Mouse (Mus musculus) kidney, postnatal 0 days (tissue): ENCODE results near the gene Hnrnpc. TPM values are rescaled to one million over a fixed set of nuclear protein-coding genes. Genes with fewer than 3 reads are reported as not detected.
A peak's percentile ranks its signal among the peaks of the same experiment; 100 is the strongest.

Source experiments
- ATAC-seq: fragments of 200-750 bp; cut with Nextera tagmentation; replicated peaks from 2 replicates; pipeline ENCODE4 v1.8.0; 2017; ENCODE audit warnings: low read depth, moderate number of reproducible peaks, moderate TSS enrichment, moderate library complexity; ENCODE audit not compliant: low FRiP score
- DNase-seq: peaks from one replicate; pipeline ENCODE4 v3.0.0-alpha.2; 2016; ENCODE audit warnings: low spot score
- H3K27ac ChIP-seq: fragments of 300-500 bp; sonication (generic); 2 replicates; pipeline ENCODE4 v1.5.1; 2014; ENCODE audit warnings: mild to moderate bottlenecking
- H3K27me3 ChIP-seq: fragments of 300-500 bp; sonication (generic); 2 replicates; pipeline ENCODE4 v1.6.1; 2014; ENCODE audit warnings: low read length, mixed read lengths; ENCODE audit not compliant: insufficient read depth
- H3K36me3 ChIP-seq: fragments of 300-500 bp; sonication (generic); 2 replicates; pipeline ENCODE4 v1.6.1; 2014; ENCODE audit warnings: low read length, mixed read lengths; ENCODE audit not compliant: insufficient read depth
- H3K4me1 ChIP-seq: fragments of 300-500 bp; sonication (generic); replicated peaks from 2 replicates; pipeline ENCODE4 v1.6.1; 2014; ENCODE audit warnings: antibody characterized with exemption, low read length, mixed read lengths; ENCODE audit not compliant: insufficient read depth
- H3K4me2 ChIP-seq: fragments of 300-500 bp; sonication (generic); 2 replicates; pipeline ENCODE4 v1.6.1; 2014; ENCODE audit warnings: mild to moderate bottlenecking, low read length, moderate library complexity, mixed read lengths
- H3K4me3 ChIP-seq: fragments of 300-500 bp; sonication (generic); replicated peaks from 2 replicates; pipeline ENCODE4 v1.5.1; 2014; ENCODE audit warnings: low read depth, low read length
- H3K9ac ChIP-seq: fragments of 300-500 bp; sonication (generic); 2 replicates; pipeline ENCODE4 v1.6.1; 2014; ENCODE audit warnings: low read depth, low read length
- H3K9me3 ChIP-seq: fragments of 300-500 bp; sonication (generic); replicated peaks from 2 replicates; pipeline ENCODE4 v1.6.1; 2016; ENCODE audit warnings: low read length, inconsistent platforms, mixed read lengths
- CTCF ChIP-seq: IDR thresholded peaks from 2 replicates; pipeline ENCODE4 v1.5.1; 2016; ENCODE audit warnings: antibody characterized with exemption, low read depth, mild to moderate bottlenecking, moderate library complexity
- WGBS: fragments of 180-500 bp; shearing (Covaris S2); extraction: QIAGEN DNeasy Blood & Tissue Kit; methylation state at CpG from one replicate; pipeline ENCODE4 v1.1.7; 2014; 5-methylcytosine and 5-hydroxymethylcytosine counted together
- polyA plus RNA-seq: library from polyadenylated mRNA; unstranded; fragments of >200 nt; fragmentation: Nextera tagmentation; extraction: Ambion mirVana; gene quantifications from 2 replicates; pipeline ENCODE4 v1.2.1, GENCODE M21; 2015

Hnrnpc gene
- polyA plus RNA-seq, 1 experiment from 2014 or later: 367 TPM

DNA sequence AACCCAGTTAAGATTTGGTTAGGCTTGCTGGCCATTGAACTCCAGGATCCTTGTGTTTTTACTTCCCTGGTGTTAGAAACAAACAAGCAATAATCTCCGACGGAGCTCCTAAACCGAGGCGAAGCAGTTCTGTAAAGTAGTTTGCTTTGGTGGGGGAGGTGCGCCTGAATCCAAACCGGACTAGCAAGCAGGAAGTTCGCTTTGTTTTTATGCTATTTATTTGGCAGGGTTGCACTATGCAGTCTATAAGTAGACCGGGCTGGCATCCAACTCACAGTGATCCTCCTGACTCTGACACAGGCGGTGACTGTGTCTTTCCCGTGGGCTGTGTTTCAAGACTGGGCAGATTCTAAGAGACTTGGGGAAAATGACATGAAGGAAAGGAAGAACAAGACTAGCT, 2.9 kb upstream of the Hnrnpc start:
- H3K4me1 ChIP-seq: peaks cover 12% of the 10 kb centered on the region; the same call in 1 of the 2 replicates
- H3K27me3 ChIP-seq: no peaks in the 10 kb centered on the region
- H3K9me3 ChIP-seq: no peaks in the 10 kb centered on the region
- TF ChIP-seq CTCF: no peak
- DNase-seq (peak; percentile 92), ATAC-seq (no peak)
- WGBS: 11% methylated on average over 10 of the region's 10 CpGs
- H3K9ac ChIP-seq: no peak overlapping the region
- H3K4me2 ChIP-seq: peak overlapping the region; percentile 14; the same call in 1 of the 2 replicates
- H3K36me3 ChIP-seq: no peaks in the 10 kb centered on the region
- peak overlapping the region; percentile 92 for H3K27ac ChIP-seq
- H3K4me3 ChIP-seq: no peak overlapping the region

DNA sequence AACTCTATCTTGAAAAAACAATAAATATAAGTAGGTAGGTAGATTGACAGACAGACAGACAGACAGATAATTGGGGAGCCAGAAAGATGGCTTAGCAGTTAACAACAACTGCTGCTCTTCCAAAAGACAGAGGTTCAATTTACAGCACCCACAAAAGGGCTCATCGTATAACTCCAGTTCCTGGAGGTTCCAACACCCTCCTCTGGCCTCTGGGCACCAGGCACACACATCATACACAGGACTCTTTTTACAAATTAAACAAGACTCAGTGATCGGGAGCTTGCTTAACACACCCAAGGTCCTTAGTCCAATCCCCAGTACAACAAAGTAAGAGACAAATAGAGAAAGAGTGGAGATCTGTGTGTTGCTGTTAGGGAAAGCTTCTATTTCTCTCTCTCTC, 1.5 kb upstream of the Hnrnpc start:
- ATAC-seq (no peak), DNase-seq (no peak)
- Histone ChIP-seq H3K9ac (no peak overlapping the region), H3K27ac (no peak overlapping the region), H3K4me2 (no peak overlapping the region), H3K9me3 (no peaks in the 10 kb centered on the region), H3K27me3 (no peaks in the 10 kb centered on the region), H3K36me3 (no peaks in the 10 kb centered on the region), H3K4me3 (no peak overlapping the region), H3K4me1 (peaks cover 21% of the 10 kb centered on the region)
- WGBS: 44% methylated on average over 2 of the region's 2 CpGs
- TF ChIP-seq CTCF: no peak

DNA sequence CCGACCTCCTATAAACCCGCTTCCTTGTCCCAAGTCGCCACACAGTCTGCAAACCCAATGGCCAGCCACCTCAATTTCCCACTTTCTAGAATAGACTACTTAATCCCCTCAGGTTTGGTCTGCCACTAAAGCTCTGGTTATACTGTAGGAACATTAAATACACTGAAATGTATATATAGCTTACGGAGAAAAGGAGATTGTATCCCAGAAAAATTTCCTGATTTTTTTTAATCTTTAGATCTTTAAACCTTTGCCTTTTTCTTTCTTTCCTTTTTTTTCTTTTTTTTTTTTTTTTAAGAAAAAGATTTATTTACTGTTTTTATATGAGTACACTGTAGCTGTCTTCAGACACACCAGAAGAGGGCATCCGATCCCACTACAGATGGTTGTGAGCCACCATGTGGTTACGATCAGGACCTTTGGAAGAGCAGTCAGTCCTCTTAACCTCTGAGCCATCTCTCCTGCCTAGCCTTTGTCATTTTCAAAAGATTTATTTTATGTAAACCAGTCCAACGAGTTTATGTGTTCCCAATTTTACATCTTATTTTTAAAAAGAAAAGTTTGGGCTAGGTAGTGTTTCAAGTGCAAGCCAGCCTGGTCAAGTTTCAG, 953 bp upstream of the Hnrnpc start:
- peak overlapping the region; percentile 29; the same call in 1 of the 2 replicates for H3K4me3 ChIP-seq
- H3K4me1 ChIP-seq: peaks cover 21% of the 10 kb centered on the region
- peak overlapping the region; percentile 91 for H3K27ac ChIP-seq
- peak; percentile 9 for ATAC-seq
- DNase-seq: no peak
- peak overlapping the region; percentile 57 for H3K4me2 ChIP-seq
- TF ChIP-seq CTCF: peak; percentile 43
- H3K9me3 ChIP-seq: no peaks in the 10 kb centered on the region
- no peaks in the 10 kb centered on the region for H3K36me3 ChIP-seq
- H3K9ac ChIP-seq: peak overlapping the region; percentile 41; the same call in 1 of the 2 replicates
- WGBS: 21% methylated on average over 7 of the region's 7 CpGs
- H3K27me3 ChIP-seq: no peaks in the 10 kb centered on the region

DNA sequence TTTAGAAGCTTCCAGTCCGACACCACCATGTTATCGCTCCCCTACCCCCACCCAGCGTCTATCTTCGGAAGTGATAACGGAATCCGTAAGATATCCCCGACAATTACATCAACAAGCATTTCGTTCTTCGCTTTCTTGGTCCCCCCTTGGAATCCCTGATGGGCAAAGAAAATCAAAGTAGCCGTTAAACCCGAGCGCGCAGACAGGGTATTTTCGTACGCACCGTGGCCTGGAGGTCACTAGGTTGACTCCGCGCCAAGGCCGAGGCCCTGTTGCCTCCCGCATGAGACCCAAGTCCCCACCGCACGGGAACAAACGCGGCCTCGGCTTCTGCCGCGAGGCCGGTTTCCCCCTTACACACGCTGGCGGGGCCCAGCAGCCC, 363 bp downstream of the Hnrnpc start:
- WGBS: under 1% methylated on average over 30 of the region's 30 CpGs
- H3K36me3 ChIP-seq: no peaks in the 10 kb centered on the region
- ATAC-seq (peak; percentile 9), DNase-seq (peak; percentile 74)
- peak overlapping the region; percentile 87 for H3K4me3 ChIP-seq
- no peaks in the 10 kb centered on the region for H3K9me3 ChIP-seq
- H3K27ac ChIP-seq: peak overlapping the region; percentile 99
- H3K4me2 ChIP-seq: peak overlapping the region; percentile 67
- peak overlapping the region; percentile 98 for H3K9ac ChIP-seq
- no peaks in the 10 kb centered on the region for H3K27me3 ChIP-seq
- TF ChIP-seq CTCF: peak; percentile 1; the same call in 1 of the 2 replicates
- H3K4me1 ChIP-seq: peaks cover 25% of the 10 kb centered on the region

DNA sequence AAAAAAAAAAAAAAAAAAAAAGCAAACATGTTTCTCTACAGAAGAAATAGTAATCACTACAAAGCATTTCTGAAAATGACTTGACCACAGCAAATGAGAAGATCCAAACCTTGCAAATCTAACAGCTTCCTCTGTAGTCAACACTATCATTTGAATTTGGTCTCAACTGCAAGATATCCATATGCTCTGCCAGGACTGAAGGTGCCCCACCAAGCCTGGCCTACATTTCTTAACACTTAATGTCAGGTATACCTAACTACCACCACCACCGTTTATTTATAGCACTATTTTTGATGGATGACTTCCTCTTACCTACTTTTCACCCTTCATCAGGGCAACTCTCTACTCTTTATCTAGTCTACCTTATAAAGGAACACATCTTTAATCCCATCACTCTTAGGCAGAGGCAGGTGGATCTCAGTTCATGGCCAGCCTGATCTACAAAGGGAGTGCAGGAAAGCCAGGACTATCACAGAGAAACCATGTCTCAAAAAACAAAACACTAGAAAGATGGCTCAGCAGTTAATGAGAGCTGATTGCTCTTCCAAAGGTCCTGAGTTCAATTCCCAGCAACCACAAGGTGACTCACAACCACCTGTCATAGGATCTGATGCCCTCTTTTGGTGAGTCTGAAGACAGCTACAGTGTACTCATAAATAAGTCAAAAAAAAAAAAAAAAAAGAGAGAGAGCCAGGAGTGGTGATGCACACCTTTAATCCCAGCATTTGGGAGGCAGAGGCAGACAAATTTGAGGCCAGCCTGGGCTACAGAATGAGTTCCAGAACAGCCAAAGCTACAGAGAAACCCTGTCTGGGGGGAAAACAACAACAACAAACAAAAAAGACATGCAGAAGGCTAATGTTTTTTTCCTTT, 2.3 kb downstream of the Hnrnpc start:
- no peak for ATAC-seq
- 29% methylated on average over 1 of the region's 1 CpGs for WGBS
- Histone ChIP-seq H3K27me3 (no peaks in the 10 kb centered on the region), H3K9ac (no peak overlapping the region), H3K4me2 (peak overlapping the region; percentile 67), H3K36me3 (no peaks in the 10 kb centered on the region), H3K9me3 (no peaks in the 10 kb centered on the region), H3K27ac (no peak overlapping the region), H3K4me3 (peak overlapping the region; percentile 13; the same call in 1 of the 2 replicates), H3K4me1 (peaks cover 26% of the 10 kb centered on the region)
- no peak for TF ChIP-seq CTCF
- DNase-seq: no peak

DNA sequence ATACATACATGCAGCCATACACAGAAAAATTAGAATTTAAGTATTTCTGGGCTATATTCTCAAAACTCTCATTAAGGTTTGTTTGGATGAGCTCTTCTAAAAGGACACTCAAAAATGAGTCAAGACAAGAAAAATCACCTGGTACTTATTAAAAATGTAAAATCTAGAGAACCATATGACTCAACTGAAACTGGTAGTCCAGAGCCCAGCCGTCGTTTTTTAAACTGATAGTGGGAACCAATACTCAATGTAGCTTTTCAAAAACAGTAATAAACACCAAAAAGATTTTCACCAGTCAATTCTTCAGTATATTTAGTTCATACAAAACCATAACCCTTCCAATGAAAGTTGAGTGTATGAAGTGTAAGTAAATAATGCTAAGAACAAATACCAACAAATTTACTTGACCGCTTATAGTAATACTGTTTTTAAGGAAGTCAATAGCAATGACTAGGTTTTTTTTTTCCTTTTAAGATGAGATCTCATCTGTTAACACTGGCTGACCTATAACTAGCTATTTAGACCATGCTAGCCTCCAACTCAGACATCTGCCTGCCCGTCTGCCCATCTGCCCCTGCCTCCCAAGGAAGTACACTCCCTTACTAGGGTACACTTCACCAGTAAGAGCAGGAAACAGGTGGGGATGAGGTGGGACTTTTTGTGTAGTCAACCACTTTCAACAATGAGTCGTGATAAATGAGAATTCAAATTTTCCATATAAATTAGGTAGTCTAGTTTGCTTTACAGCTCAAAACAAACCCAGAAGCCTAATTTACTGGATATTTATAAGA, 3.5 kb downstream of the Hnrnpc start:
- no peaks in the 10 kb centered on the region for H3K27me3 ChIP-seq
- no peaks in the 10 kb centered on the region for H3K36me3 ChIP-seq
- H3K4me3 ChIP-seq: no peak overlapping the region
- 56% methylated on average over 5 of the region's 5 CpGs for WGBS
- H3K27ac ChIP-seq: no peak overlapping the region
- peak overlapping the region; percentile 67 for H3K4me2 ChIP-seq
- no peak for TF ChIP-seq CTCF
- no peak overlapping the region for H3K9ac ChIP-seq
- no peaks in the 10 kb centered on the region for H3K9me3 ChIP-seq
- H3K4me1 ChIP-seq: peaks cover 20% of the 10 kb centered on the region
- ATAC-seq (no peak), DNase-seq (no peak)
